Mouse (Mus musculus): Measurements from ENCODE around the gene C77080.

- TF ChIP-seq CTCF (IDR thresholded peaks at IDR 0.05; ENCODE audit: low read depth) (no peak), EP300 (IDR thresholded peaks at IDR 0.05; ENCODE audit: low read depth) (no peak)
Observed at GRCm38 (mm10) chr4:129246360-129247301, 14.6 kb downstream of the C77080 start.
